Mouse (Mus musculus): ENCODE measurements around the gene Marc2. TPM values are rescaled to one million over a fixed set of nuclear protein-coding genes. Genes with fewer than 3 reads are reported as not detected.

The Marc2 gene
- polyA plus RNA-seq, 1 experiment from 2014 or later: 177 TPM

- 72% methylated on average over 2 of the region's 2 CpGs for WGBS
- Histone ChIP-seq H3K9ac (ENCODE audit: low read depth, low read length) (no peak overlapping the region), H3K4me1 (ENCODE audit: control insufficient read depth, insufficient read depth, low read length) (peaks cover 2% of the 10 kb centered on the region; the same call in 1 of the 2 replicates), H3K9me3 (ENCODE audit: control insufficient read depth, low read length) (no peaks in the 10 kb centered on the region; the same call in 1 of the 2 replicates), H3K27me3 (ENCODE audit: control insufficient read depth, insufficient read depth, low read length) (peaks cover 14% of the 10 kb centered on the region), H3K4me3 (ENCODE audit: low read length) (no peak overlapping the region), H3K27ac (ENCODE audit: low read depth, low read length) (no peak overlapping the region), H3K36me3 (ENCODE audit: control insufficient read depth, insufficient read depth, low read length) (no peaks in the 10 kb centered on the region), H3K4me2 (replicated peaks; ENCODE audit: low read depth, low read length) (no peak overlapping the region)
- ATAC-seq (ENCODE audit: low FRiP score, low TSS enrichment): no peak
These were observed 31.1 kb upstream of the Marc2 start for GRCm38 (mm10) chr1:184877306-184877705.

GRCm38 (mm10) chr1:184873910-184874309 is 27.7 kb upstream of the Marc2 start:
- ATAC-seq (ENCODE audit: low FRiP score, low TSS enrichment): no peak
- H3K36me3 ChIP-seq (ENCODE audit: control insufficient read depth, insufficient read depth, low read length): no peaks in the 10 kb centered on the region
- no peak overlapping the region for H3K9ac ChIP-seq (ENCODE audit: low read depth, low read length)
- no peaks in the 10 kb centered on the region for H3K4me1 ChIP-seq (ENCODE audit: control insufficient read depth, insufficient read depth, low read length)
- WGBS: 90% methylated on average over 11 of the region's 11 CpGs
- no peak overlapping the region for H3K4me2 ChIP-seq (replicated peaks; ENCODE audit: low read depth, low read length)
- H3K9me3 ChIP-seq (ENCODE audit: control insufficient read depth, low read length): no peaks in the 10 kb centered on the region
- no peak overlapping the region for H3K27ac ChIP-seq (ENCODE audit: low read depth, low read length)
- H3K27me3 ChIP-seq (ENCODE audit: control insufficient read depth, insufficient read depth, low read length): no peaks in the 10 kb centered on the region
- no peak overlapping the region for H3K4me3 ChIP-seq (ENCODE audit: low read length)

DNA sequence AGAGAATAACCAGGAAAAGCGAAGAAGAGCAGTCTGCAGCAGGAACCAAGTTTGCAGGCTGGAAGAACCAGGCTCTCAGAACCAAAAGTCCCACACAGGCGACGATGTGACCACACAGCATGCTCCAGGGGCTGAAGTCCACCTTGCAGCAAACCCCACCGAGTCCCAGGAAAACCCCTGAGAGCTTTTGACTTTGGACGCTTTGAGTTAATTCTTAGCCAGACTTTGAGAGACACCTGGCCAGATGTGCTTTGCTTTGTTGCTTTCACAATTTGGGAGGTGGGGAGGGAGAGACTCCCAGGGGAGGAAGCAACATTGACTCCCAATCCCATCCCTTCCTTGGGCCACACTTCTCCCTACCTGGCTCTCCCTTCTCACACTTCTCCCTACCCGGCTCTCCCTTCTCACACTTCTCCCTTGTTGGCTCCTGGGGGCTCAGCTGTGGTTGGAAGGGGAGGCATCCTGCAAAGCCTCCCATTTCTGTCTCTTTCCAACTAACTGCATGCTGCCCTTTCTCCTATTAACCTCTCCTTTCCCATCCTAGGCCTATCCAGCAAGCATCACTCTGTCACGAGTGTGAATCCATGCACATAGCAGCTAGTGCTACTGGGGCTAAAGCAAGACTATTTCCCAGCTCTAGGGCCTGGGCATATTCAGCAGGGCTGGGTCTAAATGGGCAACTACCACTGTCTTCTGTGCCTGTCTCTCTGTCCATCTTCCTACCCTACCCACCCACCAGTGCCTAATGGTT is 26.0 kb upstream of the Marc2 start:
- H3K27ac ChIP-seq (ENCODE audit: low read depth, low read length): peak overlapping the region; percentile 39; the same call in 1 of the 2 replicates
- H3K9ac ChIP-seq (ENCODE audit: low read depth, low read length): no peak overlapping the region
- no peaks in the 10 kb centered on the region for H3K36me3 ChIP-seq (ENCODE audit: control insufficient read depth, insufficient read depth, low read length)
- no peak overlapping the region for H3K4me3 ChIP-seq (ENCODE audit: low read length)
- 79% methylated on average over 7 of the region's 7 CpGs for WGBS
- H3K27me3 ChIP-seq (ENCODE audit: control insufficient read depth, insufficient read depth, low read length): no peaks in the 10 kb centered on the region
- H3K4me1 ChIP-seq (ENCODE audit: control insufficient read depth, insufficient read depth, low read length): no peaks in the 10 kb centered on the region
- no peak for ATAC-seq (ENCODE audit: low FRiP score, low TSS enrichment)
- no peaks in the 10 kb centered on the region for H3K9me3 ChIP-seq (ENCODE audit: control insufficient read depth, low read length)
- H3K4me2 ChIP-seq (replicated peaks; ENCODE audit: low read depth, low read length): no peak overlapping the region

DNA sequence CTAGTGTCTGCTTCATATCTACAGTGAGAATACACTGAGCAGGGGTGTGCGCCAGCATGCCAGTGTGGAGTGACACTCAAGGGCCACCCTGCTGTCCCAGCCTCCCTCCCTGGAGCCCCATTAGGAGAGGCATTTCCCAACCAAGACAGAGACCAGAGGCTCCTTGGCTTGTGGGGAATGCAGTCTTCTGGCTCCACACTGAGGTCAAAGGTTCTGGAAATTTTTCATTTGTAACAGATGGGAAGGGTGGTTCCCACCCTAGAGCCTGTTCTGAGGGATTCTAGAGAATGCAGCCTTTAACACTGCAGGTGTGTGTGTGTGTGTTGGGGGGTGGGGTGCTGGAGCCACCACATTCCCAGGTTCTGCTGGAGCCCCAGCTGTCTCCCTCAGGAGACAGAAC is 25.3 kb upstream of the Marc2 start:
- H3K4me1 ChIP-seq (ENCODE audit: control insufficient read depth, insufficient read depth, low read length): no peaks in the 10 kb centered on the region
- no peak overlapping the region for H3K4me3 ChIP-seq (ENCODE audit: low read length)
- 0 out of 2 replicates have a peak, but pooled peaks have one; percentile 38 for ATAC-seq (ENCODE audit: low FRiP score, low TSS enrichment)
- peak overlapping the region; percentile 39; the same call in 1 of the 2 replicates for H3K27ac ChIP-seq (ENCODE audit: low read depth, low read length)
- H3K36me3 ChIP-seq (ENCODE audit: control insufficient read depth, insufficient read depth, low read length): no peaks in the 10 kb centered on the region
- H3K9ac ChIP-seq (ENCODE audit: low read depth, low read length): no peak overlapping the region
- H3K27me3 ChIP-seq (ENCODE audit: control insufficient read depth, insufficient read depth, low read length): no peaks in the 10 kb centered on the region
- H3K9me3 ChIP-seq (ENCODE audit: control insufficient read depth, low read length): no peaks in the 10 kb centered on the region
- H3K4me2 ChIP-seq (replicated peaks; ENCODE audit: low read depth, low read length): no peak overlapping the region
- 88% methylated on average over 1 of the region's 1 CpGs for WGBS

DNA sequence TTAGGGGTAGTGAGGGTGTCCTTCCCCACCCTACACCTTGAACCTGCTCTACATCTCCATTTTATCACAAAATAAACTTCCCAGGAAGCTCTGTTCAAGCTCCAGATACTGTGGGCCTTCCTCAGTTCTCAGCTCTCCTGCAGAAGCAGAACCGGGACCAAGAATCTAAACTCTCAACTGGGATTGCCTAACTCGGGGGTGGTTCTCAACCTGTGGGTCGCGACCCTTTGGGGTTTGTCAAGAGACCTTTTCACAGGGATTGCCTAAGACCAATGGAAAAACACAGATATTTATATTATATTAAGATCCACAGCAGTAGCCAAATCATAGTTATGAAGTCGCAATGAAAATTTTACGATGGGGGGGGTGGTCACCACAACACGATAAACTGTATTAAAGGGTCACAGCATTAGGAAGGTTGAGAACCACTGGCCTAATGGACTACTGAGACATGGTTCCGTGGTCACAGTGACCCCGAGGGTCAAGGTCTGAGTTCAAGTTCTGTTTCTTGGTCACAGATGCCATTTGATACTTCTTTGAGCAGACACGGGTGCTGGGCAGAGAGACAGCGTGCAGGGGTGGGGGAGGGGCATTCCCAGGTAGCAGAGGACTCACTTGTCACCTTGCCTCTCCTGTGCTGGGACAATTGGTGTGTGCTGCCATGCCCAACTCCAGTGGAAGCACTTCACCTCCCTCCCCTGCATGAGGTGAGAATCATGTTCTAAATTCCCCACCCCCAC is 24.6 kb upstream of the Marc2 start:
- Histone ChIP-seq H3K4me3 (ENCODE audit: low read length) (no peak overlapping the region), H3K9me3 (ENCODE audit: control insufficient read depth, low read length) (no peaks in the 10 kb centered on the region), H3K4me2 (replicated peaks; ENCODE audit: low read depth, low read length) (no peak overlapping the region), H3K27me3 (ENCODE audit: control insufficient read depth, insufficient read depth, low read length) (no peaks in the 10 kb centered on the region), H3K27ac (ENCODE audit: low read depth, low read length) (no peak overlapping the region), H3K36me3 (ENCODE audit: control insufficient read depth, insufficient read depth, low read length) (no peaks in the 10 kb centered on the region), H3K4me1 (ENCODE audit: control insufficient read depth, insufficient read depth, low read length) (no peaks in the 10 kb centered on the region), H3K9ac (ENCODE audit: low read depth, low read length) (no peak overlapping the region)
- WGBS: 72% methylated on average over 11 of the region's 11 CpGs
- 0 out of 2 replicates have a peak, but pooled peaks have one; percentile 40 for ATAC-seq (ENCODE audit: low FRiP score, low TSS enrichment)

DNA sequence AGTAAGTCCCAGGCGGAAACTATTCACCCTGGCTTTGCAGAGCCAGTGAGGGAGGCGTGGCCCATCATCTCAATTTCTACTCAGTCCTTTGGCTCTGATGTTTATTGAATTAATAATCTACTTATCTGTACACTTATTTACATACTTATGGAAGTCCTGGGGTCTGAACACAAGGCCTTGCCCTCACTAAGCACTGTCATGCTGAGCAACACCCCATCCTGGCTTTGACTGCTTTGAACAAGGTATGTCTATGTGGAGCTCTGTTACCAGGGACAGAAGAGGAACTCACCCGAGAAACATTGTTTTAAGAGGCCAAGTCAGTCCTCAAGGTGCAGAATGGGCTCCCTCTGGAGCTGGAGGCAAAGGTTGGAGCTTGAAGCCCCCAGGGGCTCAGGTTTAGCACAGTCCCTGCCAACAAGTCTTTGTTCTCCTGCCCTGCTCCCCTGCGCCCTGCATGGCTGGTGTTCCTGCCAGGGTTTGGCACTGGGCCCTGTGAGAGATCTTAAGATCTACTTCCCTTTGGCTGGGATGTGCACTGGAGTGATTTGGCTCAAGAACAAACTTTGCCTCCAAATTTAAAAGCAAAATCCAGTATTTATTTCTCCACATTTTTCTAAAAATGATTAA is 23.8 kb upstream of the Marc2 start:
- Histone ChIP-seq H3K9me3 (ENCODE audit: control insufficient read depth, low read length) (no peaks in the 10 kb centered on the region), H3K27ac (ENCODE audit: low read depth, low read length) (no peak overlapping the region), H3K9ac (ENCODE audit: low read depth, low read length) (no peak overlapping the region), H3K36me3 (ENCODE audit: control insufficient read depth, insufficient read depth, low read length) (no peaks in the 10 kb centered on the region), H3K4me1 (ENCODE audit: control insufficient read depth, insufficient read depth, low read length) (no peaks in the 10 kb centered on the region), H3K4me2 (replicated peaks; ENCODE audit: low read depth, low read length) (no peak overlapping the region), H3K27me3 (ENCODE audit: control insufficient read depth, insufficient read depth, low read length) (no peaks in the 10 kb centered on the region), H3K4me3 (ENCODE audit: low read length) (no peak overlapping the region)
- ATAC-seq (ENCODE audit: low FRiP score, low TSS enrichment): no peak
- 76% methylated on average over 4 of the region's 4 CpGs for WGBS

DNA sequence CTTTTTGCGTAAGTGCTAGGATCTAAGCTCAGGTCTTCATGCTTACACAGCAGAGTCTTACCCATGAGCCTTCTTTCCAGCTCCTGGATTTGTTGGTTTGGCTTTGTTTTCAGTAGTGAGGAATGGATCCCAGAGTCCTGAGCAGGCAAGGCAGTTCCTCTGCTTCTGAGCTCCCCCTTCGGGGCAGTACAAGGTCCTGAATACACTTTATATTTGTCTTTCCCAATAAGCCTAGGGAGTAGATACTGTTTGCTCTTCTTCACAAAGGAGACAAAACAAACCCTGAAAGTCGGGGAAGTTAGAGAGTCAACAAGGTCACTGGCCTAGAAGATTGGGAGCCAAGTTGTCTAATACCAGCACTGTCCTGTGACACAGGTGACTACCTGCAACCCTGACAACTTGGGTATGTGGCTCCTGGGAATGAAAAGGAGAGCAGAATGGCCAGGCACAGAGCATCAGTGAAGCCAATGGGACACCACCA is 21.4 kb upstream of the Marc2 start:
- H3K4me2 ChIP-seq (replicated peaks; ENCODE audit: low read depth, low read length): no peak overlapping the region
- 0 out of 2 replicates have a peak, but pooled peaks cover 7% of the 10 kb centered on the region for H3K4me1 ChIP-seq (ENCODE audit: control insufficient read depth, insufficient read depth, low read length)
- H3K27me3 ChIP-seq (ENCODE audit: control insufficient read depth, insufficient read depth, low read length): no peaks in the 10 kb centered on the region
- no peak overlapping the region for H3K27ac ChIP-seq (ENCODE audit: low read depth, low read length)
- 84% methylated on average over 3 of the region's 3 CpGs for WGBS
- no peaks in the 10 kb centered on the region for H3K36me3 ChIP-seq (ENCODE audit: control insufficient read depth, insufficient read depth, low read length)
- no peak overlapping the region for H3K9ac ChIP-seq (ENCODE audit: low read depth, low read length)
- no peaks in the 10 kb centered on the region for H3K9me3 ChIP-seq (ENCODE audit: control insufficient read depth, low read length)
- H3K4me3 ChIP-seq (ENCODE audit: low read length): no peak overlapping the region
- ATAC-seq (ENCODE audit: low FRiP score, low TSS enrichment): no peak

- Histone ChIP-seq H3K27me3 (ENCODE audit: control insufficient read depth, insufficient read depth, low read length) (no peaks in the 10 kb centered on the region), H3K9me3 (ENCODE audit: control insufficient read depth, low read length) (no peaks in the 10 kb centered on the region), H3K4me1 (ENCODE audit: control insufficient read depth, insufficient read depth, low read length) (0 out of 2 replicates have a peak, but pooled peaks cover 7% of the 10 kb centered on the region), H3K27ac (ENCODE audit: low read depth, low read length) (peak overlapping the region; percentile 37), H3K9ac (ENCODE audit: low read depth, low read length) (no peak overlapping the region), H3K4me3 (ENCODE audit: low read length) (no peak overlapping the region), H3K4me2 (replicated peaks; ENCODE audit: low read depth, low read length) (no peak overlapping the region), H3K36me3 (ENCODE audit: control insufficient read depth, insufficient read depth, low read length) (no peaks in the 10 kb centered on the region)
- WGBS: 26% methylated on average over 7 of the region's 7 CpGs
- ATAC-seq (ENCODE audit: low FRiP score, low TSS enrichment): no peak
These were observed 18.1 kb upstream of the Marc2 start for GRCm38 (mm10) chr1:184864381-184864801.
